Mouse (Mus musculus) megakaryocyte, embryonic 14.5 days (primary cell): ENCODE measurements around the gene Cxcl3. TPM values are rescaled to one million over a fixed set of nuclear protein-coding genes. Genes with fewer than 3 reads are reported as not detected.
"Not testable (repeated sequence)": the region's sequence is repeated elsewhere in the genome, so short reads cannot be mapped to it uniquely, and the experiment has no call there.

Source experiments
- H3K27me3 ChIP-seq: replicated peaks from 2 replicates; pipeline ENCODE3; 2012; ENCODE audit warnings: inconsistent platforms
- H3K36me3 ChIP-seq: replicated peaks from 2 replicates; pipeline ENCODE3; 2012; ENCODE audit warnings: low read length, inconsistent platforms, mixed read lengths
- H3K4me1 ChIP-seq: 2 replicates; pipeline ENCODE4 v1.6.1; 2012; ENCODE audit warnings: inconsistent platforms
- H3K4me3 ChIP-seq: replicated peaks from 2 replicates; pipeline ENCODE3; 2012; ENCODE audit warnings: moderate library complexity, mild to moderate bottlenecking, inconsistent platforms
- H3K9me3 ChIP-seq: 2 replicates; pipeline ENCODE4 v1.6.1; 2012; ENCODE audit warnings: inconsistent platforms
- FLI1 ChIP-seq: IDR thresholded peaks from 2 replicates; pipeline ENCODE4 v1.6.1; 2012; ENCODE audit warnings: low read length, inconsistent platforms, mixed read lengths
- GATA1 ChIP-seq: IDR thresholded peaks from 3 replicates; pipeline ENCODE4 v1.6.1; 2012; ENCODE audit warnings: mixed read lengths, low read length, inconsistent platforms, borderline replicate concordance
- polyA plus RNA-seq: library from polyadenylated mRNA; stranded (reverse); fragments of >175 nt; gene quantifications from 2 replicates; pipeline ENCODE4 v1.2.3, GENCODE M21; 2012; ENCODE audit warnings: low replicate concordance; ENCODE audit not compliant: insufficient read depth

Cxcl3 gene
- polyA plus RNA-seq, 1 experiment = 15.8 TPM

- TF ChIP-seq GATA1 (no peak), FLI1 (no peak)
- Histone ChIP-seq H3K27me3 (no peaks in the 10 kb centered on the region), H3K9me3 (no peaks in the 10 kb centered on the region), H3K36me3 (no peaks in the 10 kb centered on the region), H3K4me1 (peaks cover 44% of the 10 kb centered on the region), H3K4me3 (peak overlapping the region; percentile 48)
Measured at GRCm38 (mm10) chr5:90789306-90790073, 3.6 kb downstream of the Cxcl3 start.

- no peaks in the 10 kb centered on the region for H3K36me3 ChIP-seq
- no peak overlapping the region for H3K4me3 ChIP-seq
- H3K9me3 ChIP-seq = no peaks in the 10 kb centered on the region
- H3K27me3 ChIP-seq = no peaks in the 10 kb centered on the region
- TF ChIP-seq GATA1 (no peak), FLI1 (no peak)
- H3K4me1 ChIP-seq = peaks cover 38% of the 10 kb centered on the region
Measured at GRCm38 (mm10) chr5:90790074-90790502, 4.2 kb downstream of the Cxcl3 start.

GRCm38 (mm10) chr5:90794195-90794625 is 8.3 kb downstream of the Cxcl3 start, which contains the start of gene Cxcl15:
Cxcl15 (plus strand) TSS chr5:90794534.
- H3K36me3 ChIP-seq = no peaks in the 10 kb centered on the region
- no peak within 1 kb of the TSS for H3K4me3 ChIP-seq
- H3K27me3 ChIP-seq = no peaks in the 10 kb centered on the region
- TF ChIP-seq GATA1 (no peak), FLI1 (no peak)
- H3K9me3 ChIP-seq = no peaks in the 10 kb centered on the region
- H3K4me1 ChIP-seq = peaks cover 25% of the 10 kb centered on the region

- not testable (repeated sequence) for H3K27me3 ChIP-seq, H3K36me3 ChIP-seq, H3K9me3 ChIP-seq, H3K4me3 ChIP-seq
- H3K4me1 ChIP-seq = peaks cover 17% of the 10 kb centered on the region
Measured at GRCm38 (mm10) chr5:90795392-90795791, 9.5 kb downstream of the Cxcl3 start.

- TF ChIP-seq FLI1 = no peak
- TF ChIP-seq GATA1 = no peak
- no peak overlapping the region for H3K4me3 ChIP-seq
- peaks cover 14% of the 10 kb centered on the region for H3K4me1 ChIP-seq
- H3K36me3 ChIP-seq = no peaks in the 10 kb centered on the region
- H3K9me3 ChIP-seq = no peaks in the 10 kb centered on the region
- no peaks in the 10 kb centered on the region for H3K27me3 ChIP-seq
Measured at GRCm38 (mm10) chr5:90804574-90804973, 18.7 kb downstream of the Cxcl3 start.

- Histone ChIP-seq H3K27me3 (peaks cover 2% of the 10 kb centered on the region), H3K36me3 (no peaks in the 10 kb centered on the region), H3K9me3 (no peaks in the 10 kb centered on the region), H3K4me1 (peaks cover 11% of the 10 kb centered on the region), H3K4me3 (no peak overlapping the region)
- TF ChIP-seq FLI1 (no peak), GATA1 (no peak)
Measured at GRCm38 (mm10) chr5:90806050-90806449, 20.1 kb downstream of the Cxcl3 start.

- peaks cover 2% of the 10 kb centered on the region for H3K27me3 ChIP-seq
- no peak for TF ChIP-seq GATA1
- no peak for TF ChIP-seq FLI1
Measured at GRCm38 (mm10) chr5:90807176-90807950, 21.5 kb downstream of the Cxcl3 start.

GRCm38 (mm10) chr5:90819756-90820155 is 33.9 kb downstream of the Cxcl3 start:
- TF ChIP-seq GATA1 = no peak
- TF ChIP-seq FLI1 = no peak
- no peak overlapping the region for H3K4me3 ChIP-seq
- no peaks in the 10 kb centered on the region for H3K9me3 ChIP-seq
- no peaks in the 10 kb centered on the region for H3K36me3 ChIP-seq
- H3K4me1 ChIP-seq = no peaks in the 10 kb centered on the region
- no peaks in the 10 kb centered on the region for H3K27me3 ChIP-seq

More at GRCm38 (mm10) chr5:90807176-90807950, 21.5 kb downstream of the Cxcl3 start:
- peaks cover 11% of the 10 kb centered on the region for H3K4me1 ChIP-seq
- H3K9me3 ChIP-seq = no peaks in the 10 kb centered on the region
- no peaks in the 10 kb centered on the region for H3K36me3 ChIP-seq
- no peak overlapping the region for H3K4me3 ChIP-seq

- Histone ChIP-seq H3K4me1 (no peaks in the 10 kb centered on the region), H3K36me3 (no peaks in the 10 kb centered on the region), H3K4me3 (no peak overlapping the region), H3K27me3 (peaks cover 3% of the 10 kb centered on the region), H3K9me3 (no peaks in the 10 kb centered on the region)
- no peak for TF ChIP-seq GATA1
- no peak for TF ChIP-seq FLI1
Measured at GRCm38 (mm10) chr5:90832145-90832767, 46.4 kb downstream of the Cxcl3 start.
